Mouse (Mus musculus): ENCODE data around the gene Rpn1. TPM values are rescaled to one million over a fixed set of nuclear protein-coding genes. Genes with fewer than 3 reads are reported as not detected.
"Not testable (repeated sequence)": the region's sequence is repeated elsewhere in the genome, so short reads cannot be mapped to it uniquely, and the experiment has no call there.

Rpn1 gene
- total and polyA plus RNA-seq, 3 experiments, result 67.7 to 114 (median 107) TPM

DNA sequence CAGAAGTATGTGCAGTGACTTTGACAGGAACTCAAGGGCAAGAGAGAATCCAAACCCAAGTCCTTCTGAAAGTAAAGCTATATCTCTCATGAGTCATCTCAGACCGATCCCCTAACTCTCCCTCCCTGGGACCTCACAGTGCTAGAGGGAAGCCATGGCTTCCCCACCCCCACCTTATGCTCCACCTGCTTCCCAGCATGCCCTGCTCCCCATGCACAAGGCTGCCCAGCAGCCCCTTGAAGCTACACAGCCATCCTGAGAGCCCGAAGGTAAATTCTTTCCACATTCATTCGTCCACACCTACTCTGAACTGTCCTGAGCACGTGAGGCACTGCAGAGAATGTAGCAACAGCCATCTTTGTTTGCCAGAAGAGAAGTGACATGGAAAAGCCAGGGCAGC lies 40.3 kb downstream of the Rpn1 start:
- intact Hi-C loops (cut with DNase I), result loop anchor here (1.0 to 5.0 kb wide), 4 partner anchors 64 to 306 kb away; no protein-coding TSS in a partner anchor
- DNase-seq, result no peak
- WGBS, result 70% methylated on average over 4 of the region's 4 CpGs
- TF ChIP-seq POLR2A (IDR thresholded peaks at IDR 0.05; ENCODE audit: insufficient read depth, low read depth, low read length), result no peak
- no peak for TF ChIP-seq CTCF (IDR thresholded peaks at IDR 0.05)
- no peak for TF ChIP-seq EP300 (IDR thresholded peaks at IDR 0.05; ENCODE audit: insufficient read depth, low read depth, low read length)
- H3K27ac ChIP-seq, result no peak overlapping the region
- no peaks in the 10 kb centered on the region for H3K79me2 ChIP-seq (replicated peaks; ENCODE audit: control insufficient read depth, insufficient read depth, low read length)
- H3K36me3 ChIP-seq (ENCODE audit: control insufficient read depth, insufficient read depth, low read length), result no peaks in the 10 kb centered on the region
- H3K9ac ChIP-seq (ENCODE audit: low read depth, low read length), result no peak overlapping the region
- no peaks in the 10 kb centered on the region; the same call in 1 of the 2 replicates for H3K4me1 ChIP-seq (ENCODE audit: control insufficient read depth, insufficient read depth, low read length)
- no peaks in the 10 kb centered on the region for H3K27me3 ChIP-seq (ENCODE audit: control insufficient read depth, insufficient read depth, low read length)
- no peak overlapping the region for H3K4me3 ChIP-seq

DNA sequence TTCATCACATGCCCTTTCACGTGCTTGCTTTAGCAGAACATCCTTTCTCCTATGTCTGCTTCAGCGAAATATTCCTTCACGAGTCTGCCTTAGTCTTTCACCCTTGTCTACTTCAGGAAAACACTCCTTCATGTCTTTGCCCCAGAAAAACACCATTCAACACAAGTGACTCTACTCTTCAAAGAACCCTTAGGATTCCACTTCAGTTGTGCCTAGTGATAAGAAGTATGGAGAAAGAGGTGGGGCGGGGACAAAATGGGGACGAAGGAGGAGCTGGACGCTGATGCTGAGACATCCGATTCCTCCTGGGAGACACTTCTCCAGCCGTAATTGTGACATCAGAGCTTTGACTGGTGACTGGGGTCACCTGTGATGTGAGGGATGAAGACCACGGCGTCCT lies 41.5 kb downstream of the Rpn1 start:
- not testable (repeated sequence) for H3K27me3 ChIP-seq (ENCODE audit: control insufficient read depth, insufficient read depth, low read length); H3K79me2 ChIP-seq (replicated peaks; ENCODE audit: control insufficient read depth, insufficient read depth, low read length); H3K4me3 ChIP-seq; H3K27ac ChIP-seq; H3K36me3 ChIP-seq (ENCODE audit: control insufficient read depth, insufficient read depth, low read length); H3K4me1 ChIP-seq (ENCODE audit: control insufficient read depth, insufficient read depth, low read length); DNase-seq; H3K9ac ChIP-seq (ENCODE audit: low read depth, low read length)
- intact Hi-C loops (cut with DNase I), result loop anchor here (2.0 kb wide), 1 partner anchor 305 kb away; no protein-coding TSS in a partner anchor
- 87% methylated on average over 10 of the region's 10 CpGs for WGBS

DNA sequence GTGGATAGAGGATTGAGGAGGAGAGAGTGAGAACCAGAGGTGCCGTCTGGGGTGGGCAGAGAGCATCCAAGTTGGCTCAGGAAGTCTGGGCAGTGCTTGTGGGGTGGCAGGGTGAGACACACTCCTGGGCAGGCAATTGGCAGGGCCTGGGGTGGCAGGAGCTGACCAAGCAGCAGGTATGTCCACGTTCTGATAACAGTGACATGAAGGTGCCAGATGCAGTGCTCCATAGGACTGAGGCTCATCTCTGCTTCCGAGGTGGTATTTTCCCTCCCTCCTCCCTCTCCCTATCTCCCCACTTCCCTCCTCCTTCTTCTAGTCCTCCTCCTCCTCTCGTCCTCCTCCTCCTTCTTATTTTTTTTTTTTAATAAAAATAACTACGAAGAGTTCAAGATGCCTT lies 47.2 kb downstream of the Rpn1 start:
- peaks cover 17% of the 10 kb centered on the region for H3K4me1 ChIP-seq (ENCODE audit: control insufficient read depth, insufficient read depth, low read length)
- H3K27me3 ChIP-seq (ENCODE audit: control insufficient read depth, insufficient read depth, low read length), result peaks cover 4% of the 10 kb centered on the region; the same call in 1 of the 2 replicates
- TF ChIP-seq CTCF (IDR thresholded peaks at IDR 0.05), result no peak
- TF ChIP-seq POLR2A (IDR thresholded peaks at IDR 0.05; ENCODE audit: insufficient read depth, low read depth, low read length), result no peak
- no peak for TF ChIP-seq EP300 (IDR thresholded peaks at IDR 0.05; ENCODE audit: insufficient read depth, low read depth, low read length)
- H3K9ac ChIP-seq (ENCODE audit: low read depth, low read length), result no peak overlapping the region
- WGBS, result 47% methylated on average over 5 of the region's 5 CpGs
- intact Hi-C loops (cut with DNase I), result no loop called here
- no peak overlapping the region for H3K4me3 ChIP-seq
- no peak overlapping the region for H3K27ac ChIP-seq
- no peak for DNase-seq
- H3K79me2 ChIP-seq (replicated peaks; ENCODE audit: control insufficient read depth, insufficient read depth, low read length), result no peaks in the 10 kb centered on the region
- no peaks in the 10 kb centered on the region for H3K36me3 ChIP-seq (ENCODE audit: control insufficient read depth, insufficient read depth, low read length)

DNA sequence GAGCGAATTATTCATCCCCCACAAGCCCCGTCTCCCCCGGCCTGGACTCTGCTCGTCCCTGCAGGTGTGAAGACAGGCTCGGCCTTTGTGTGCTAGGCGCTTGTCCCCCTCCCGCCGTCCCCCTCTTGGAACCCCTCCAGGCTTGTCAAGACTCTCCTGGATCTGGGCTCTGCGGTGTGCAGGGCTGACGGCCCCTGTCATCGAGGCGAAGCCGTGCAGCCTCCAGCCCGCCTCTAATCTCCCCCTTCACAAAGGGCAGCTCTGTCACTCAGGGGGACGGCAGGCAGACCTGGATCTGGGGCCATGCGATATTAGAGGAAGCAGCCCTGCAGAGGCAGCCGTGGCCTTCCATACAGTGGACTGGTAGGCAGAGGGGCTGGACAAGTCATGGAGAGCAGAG lies 47.8 kb downstream of the Rpn1 start:
- Histone ChIP-seq H3K9ac (ENCODE audit: low read depth, low read length) (no peak overlapping the region), H3K4me3 (no peak overlapping the region), H3K4me1 (ENCODE audit: control insufficient read depth, insufficient read depth, low read length) (peaks cover 21% of the 10 kb centered on the region), H3K27me3 (ENCODE audit: control insufficient read depth, insufficient read depth, low read length) (peaks cover 4% of the 10 kb centered on the region; the same call in 1 of the 2 replicates), H3K79me2 (replicated peaks; ENCODE audit: control insufficient read depth, insufficient read depth, low read length) (no peaks in the 10 kb centered on the region), H3K27ac (no peak overlapping the region), H3K36me3 (ENCODE audit: control insufficient read depth, insufficient read depth, low read length) (no peaks in the 10 kb centered on the region)
- no peak for DNase-seq
- intact Hi-C loops (cut with DNase I), result no loop called here
- TF ChIP-seq POLR2A (IDR thresholded peaks at IDR 0.05; ENCODE audit: insufficient read depth, low read depth, low read length), result no peak
- TF ChIP-seq EP300 (IDR thresholded peaks at IDR 0.05; ENCODE audit: insufficient read depth, low read depth, low read length), result no peak
- TF ChIP-seq CTCF (IDR thresholded peaks at IDR 0.05), result no peak
- 29% methylated on average over 17 of the region's 17 CpGs for WGBS

DNA sequence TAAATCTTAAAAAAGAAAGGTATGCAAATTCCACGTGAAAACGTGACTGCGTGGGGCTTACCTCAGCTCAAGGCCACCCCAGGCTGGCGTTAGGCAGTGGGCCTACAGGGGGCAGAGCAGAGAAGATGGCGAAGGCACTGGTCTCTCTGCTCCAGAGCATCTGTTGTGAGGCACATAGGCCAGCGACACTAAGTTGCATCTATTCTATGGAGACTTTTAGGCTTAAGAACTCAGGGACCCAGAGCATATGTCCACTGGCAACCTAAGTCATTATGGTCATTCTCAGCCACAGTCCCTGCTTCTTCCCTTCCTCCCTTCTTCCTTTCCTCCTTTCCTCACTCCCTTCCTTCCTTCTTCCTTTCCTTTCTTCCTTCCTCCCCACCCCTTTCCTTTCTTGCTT lies 48.8 kb downstream of the Rpn1 start:
- no peak overlapping the region for H3K27ac ChIP-seq
- DNase-seq, result no peak
- no peak overlapping the region for H3K9ac ChIP-seq (ENCODE audit: low read depth, low read length)
- TF ChIP-seq POLR2A (IDR thresholded peaks at IDR 0.05; ENCODE audit: insufficient read depth, low read depth, low read length) (no peak), EP300 (IDR thresholded peaks at IDR 0.05; ENCODE audit: insufficient read depth, low read depth, low read length) (no peak), CTCF (IDR thresholded peaks at IDR 0.05) (no peak)
- intact Hi-C loops (cut with DNase I), result no loop called here
- H3K79me2 ChIP-seq (replicated peaks; ENCODE audit: control insufficient read depth, insufficient read depth, low read length), result no peaks in the 10 kb centered on the region
- WGBS, result 95% methylated on average over 6 of the region's 6 CpGs
- peaks cover 4% of the 10 kb centered on the region; the same call in 1 of the 2 replicates for H3K27me3 ChIP-seq (ENCODE audit: control insufficient read depth, insufficient read depth, low read length)
- H3K4me3 ChIP-seq, result no peak overlapping the region
- H3K36me3 ChIP-seq (ENCODE audit: control insufficient read depth, insufficient read depth, low read length), result no peaks in the 10 kb centered on the region
- H3K4me1 ChIP-seq (ENCODE audit: control insufficient read depth, insufficient read depth, low read length), result peaks cover 21% of the 10 kb centered on the region

DNA sequence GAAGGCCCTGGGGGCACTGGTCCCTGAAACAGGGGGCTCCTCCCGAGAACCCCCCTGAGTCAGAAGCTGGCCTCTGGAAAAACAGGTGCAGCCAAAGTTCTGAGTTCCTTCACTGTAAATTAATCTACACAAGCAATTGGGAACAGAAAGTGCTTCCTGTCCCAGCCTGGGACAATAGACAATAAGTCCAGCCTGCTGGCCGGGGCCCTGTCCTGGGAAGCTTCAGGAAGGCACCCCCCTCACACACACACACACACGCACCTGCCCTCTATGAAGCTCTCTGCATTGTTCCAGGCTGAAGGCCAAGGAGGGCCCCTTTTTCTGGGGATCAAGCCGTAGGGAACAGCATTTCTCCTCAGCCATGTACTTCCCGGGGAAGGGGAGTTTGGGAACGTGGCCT lies 49.6 kb downstream of the Rpn1 start:
- peak; percentile 59 to 74 for DNase-seq
- Histone ChIP-seq H3K9ac (ENCODE audit: low read depth, low read length) (no peak overlapping the region), H3K79me2 (replicated peaks; ENCODE audit: control insufficient read depth, insufficient read depth, low read length) (no peaks in the 10 kb centered on the region), H3K36me3 (ENCODE audit: control insufficient read depth, insufficient read depth, low read length) (no peaks in the 10 kb centered on the region), H3K4me1 (ENCODE audit: control insufficient read depth, insufficient read depth, low read length) (peaks cover 21% of the 10 kb centered on the region), H3K27ac (peak overlapping the region; percentile 22), H3K27me3 (ENCODE audit: control insufficient read depth, insufficient read depth, low read length) (peaks cover 4% of the 10 kb centered on the region; the same call in 1 of the 2 replicates), H3K4me3 (no peak overlapping the region)
- 57% methylated on average over 6 of the region's 6 CpGs for WGBS
- intact Hi-C loops (cut with DNase I), result loop anchor here (2.0 kb wide), 1 partner anchor 69 kb away; no protein-coding TSS in a partner anchor
- peak; percentile 90 for TF ChIP-seq EP300 (IDR thresholded peaks at IDR 0.05; ENCODE audit: insufficient read depth, low read depth, low read length)
- TF ChIP-seq POLR2A (IDR thresholded peaks at IDR 0.05; ENCODE audit: insufficient read depth, low read depth, low read length), result no peak
- no peak for TF ChIP-seq CTCF (IDR thresholded peaks at IDR 0.05)

Data from heart, adult 2 months (tissue).